Mouse (Mus musculus) cerebellum, adult 9-11 months (tissue): Measurements from ENCODE around the gene Gpr45.
A peak's percentile ranks its signal among the peaks of the same experiment; 100 is the strongest.

Source experiments
- DNase-seq: peaks from one replicate; pipeline ENCODE4 v3.0.0; 2022

Gene Gpr45

GRCm38 (mm10) chr1:43051903-43052302 is 99.2 kb downstream of the Gpr45 start:
- no peak for DNase-seq

DNA sequence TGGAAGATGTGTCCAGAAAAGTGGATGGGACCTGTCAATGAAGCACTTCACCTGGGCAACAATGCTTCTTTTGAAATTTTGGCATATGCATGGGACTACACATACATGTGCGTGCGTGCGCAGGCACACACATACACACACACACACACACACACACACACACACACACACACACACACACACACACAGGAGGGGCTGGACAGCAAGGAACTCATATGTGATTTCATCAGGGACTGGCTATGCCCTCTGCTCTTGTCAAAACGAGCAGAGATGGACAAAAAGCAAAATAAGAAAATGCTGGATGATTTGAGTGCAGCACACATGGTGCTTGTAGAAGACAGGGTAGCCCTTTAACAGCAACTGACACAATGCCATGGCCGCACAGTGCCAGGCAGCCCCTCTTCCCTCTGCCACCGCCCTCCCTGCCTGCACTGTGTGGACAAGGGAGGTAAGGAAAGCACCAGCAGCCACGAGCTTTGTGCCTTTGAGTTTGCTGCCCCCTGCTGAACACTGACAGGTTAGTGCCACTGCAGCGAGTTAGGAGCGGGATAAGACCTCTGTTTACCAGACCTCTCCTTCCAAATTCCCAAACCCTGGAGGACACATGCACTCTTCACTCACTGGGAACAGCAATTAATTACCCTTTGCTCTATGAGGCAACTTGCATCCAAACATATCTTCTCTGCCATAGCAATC is 113.1 kb downstream of the Gpr45 start:
- peak; percentile 37 for DNase-seq

- no peak for DNase-seq
Observed at GRCm38 (mm10) chr1:43066573-43066972, 113.9 kb downstream of the Gpr45 start.

DNA sequence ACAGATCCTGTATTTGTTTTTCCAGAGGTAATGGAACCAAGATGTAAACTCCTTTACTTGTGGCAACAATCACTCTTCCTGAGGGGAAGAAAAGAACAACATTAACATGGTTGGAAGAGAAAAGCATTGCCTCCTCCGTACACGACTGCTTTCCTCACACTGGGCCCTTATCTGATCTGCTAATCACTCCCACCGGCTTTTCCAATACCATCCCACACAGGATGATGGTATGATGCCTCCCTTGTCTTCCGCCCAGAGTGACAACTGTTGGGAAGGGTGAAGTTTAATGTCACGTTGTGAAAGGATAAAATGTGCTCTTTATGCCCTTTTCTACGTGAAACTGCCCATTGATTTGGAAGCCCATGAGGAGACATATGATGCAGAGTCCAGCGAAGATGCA is 114.9 kb downstream of the Gpr45 start:
- no peak for DNase-seq

GRCm38 (mm10) chr1:43070726-43071125 is 118.1 kb downstream of the Gpr45 start:
- no peak for DNase-seq

GRCm38 (mm10) chr1:43072028-43072427 is 119.4 kb downstream of the Gpr45 start:
- no peak for DNase-seq

DNA sequence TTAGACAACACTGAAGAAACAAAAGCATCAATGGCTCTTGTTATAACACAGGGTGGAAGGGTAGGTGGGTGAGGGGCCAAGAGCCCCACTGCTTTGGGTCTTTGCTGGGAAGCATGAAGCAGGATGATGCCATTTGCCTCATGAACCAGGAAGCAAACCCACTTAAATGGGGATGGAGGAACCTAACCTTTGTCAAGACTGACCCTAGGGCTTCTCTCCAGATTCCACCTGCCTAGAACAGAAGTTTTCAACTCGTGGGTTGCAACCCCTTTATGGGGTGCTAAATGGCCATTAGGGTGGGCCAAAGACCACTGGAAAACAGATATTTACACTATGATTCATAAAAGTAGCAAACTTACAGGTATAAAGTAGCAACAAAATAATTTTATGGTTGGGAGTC is 119.9 kb downstream of the Gpr45 start:
- no peak for DNase-seq

DNA sequence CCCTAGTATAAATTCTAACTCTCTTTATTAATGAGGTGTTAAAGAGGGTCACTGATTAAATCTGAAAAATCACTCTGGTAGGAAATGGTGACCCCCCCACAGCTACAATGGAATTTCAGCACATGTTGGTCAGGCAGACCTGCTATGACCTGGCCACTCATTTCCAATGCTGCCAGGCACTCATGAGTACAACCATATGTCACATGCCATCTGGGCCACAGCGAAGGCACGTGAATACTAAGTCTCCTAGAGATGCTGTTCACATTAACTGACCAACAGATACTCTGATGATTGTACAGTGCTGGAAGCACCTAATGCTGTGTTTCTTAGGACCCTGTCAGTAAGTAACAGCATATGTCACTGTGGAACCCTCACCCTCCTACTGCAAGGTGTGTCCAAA is 122.1 kb downstream of the Gpr45 start:
- DNase-seq: peak; percentile 72

- DNase-seq: no peak
Observed at GRCm38 (mm10) chr1:43078124-43078523, 125.5 kb downstream of the Gpr45 start.

DNA sequence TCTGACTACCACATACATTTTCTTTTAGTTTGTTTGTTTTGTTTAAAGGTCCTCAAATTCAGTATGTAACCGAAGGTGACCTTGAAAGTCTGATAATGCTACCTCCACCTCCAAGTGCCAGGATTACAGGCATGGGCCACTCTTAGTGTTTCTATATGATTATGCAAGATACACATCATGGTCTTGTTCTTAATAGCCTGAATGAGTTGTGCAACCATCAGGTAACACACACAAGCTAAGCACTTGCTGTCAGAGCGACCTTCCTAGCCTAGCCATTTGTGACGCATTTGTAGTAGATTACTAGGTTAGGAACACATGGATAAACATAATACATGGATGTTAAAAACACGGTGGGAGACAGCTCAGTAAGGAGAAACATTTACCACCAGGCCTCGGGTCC is 130.3 kb downstream of the Gpr45 start:
- DNase-seq: no peak
